Mouse (Mus musculus) brain, embryonic 14.5 days (tissue): ENCODE measurements around the gene Cdk1.

Experiments used
- CTCF ChIP-seq: fragments of 200-500 bp; IDR thresholded peaks from 2 replicates; pipeline ENCODE4 v1.5.1; 2012; ENCODE audit warnings: inconsistent platforms, mild to moderate bottlenecking, moderate library complexity, borderline replicate concordance; ENCODE audit not compliant: insufficient read depth, insufficient read length; ENCODE audit errors: extremely low read depth
- POLR2A ChIP-seq: fragments of 200-500 bp; IDR thresholded peaks from 2 replicates; pipeline ENCODE4 v1.6.1; 2012; ENCODE audit warnings: mild to moderate bottlenecking, inconsistent platforms, borderline replicate concordance; ENCODE audit not compliant: poor library complexity, insufficient read depth, insufficient read length, severe bottlenecking; ENCODE audit errors: extremely low read depth

- TF ChIP-seq CTCF (no peak), POLR2A (no peak)
Measured at GRCm38 (mm10) chr10:69359666-69360065, 6.9 kb upstream of the Cdk1 start.
